Mouse (Mus musculus) layer of hippocampus, adult 18-20 months (tissue): ENCODE results near the gene Anxa5. TPM values are rescaled to one million over a fixed set of nuclear protein-coding genes. Genes with fewer than 3 reads are reported as not detected.

Experiments used
- DNase-seq, 2 experiments: peaks; one replicate each; pipeline ENCODE4 v3.0.0; 2022; ENCODE audit warnings: low spot score in 2 of 2
- microRNA-seq, 2 experiments: library from miRNA; unstranded; fragments of <30 nt; microRNA quantifications; one replicate each; pipeline ENCODE4 v1.2.0; 2021
- total RNA-seq, 2 experiments: library from RNA; stranded (reverse); gene quantifications; 2 replicates each; pipeline ENCODE4 v1.2.3; 2021

The Anxa5 gene
- total RNA-seq, 2 experiments from 2014 or later = 67.0 to 67.5 TPM

GRCm38 (mm10) chr3:36452502-36452901, 23.2 kb downstream of the Anxa5 start:
- no peak for DNase-seq

- no peak for DNase-seq
Observed at GRCm38 (mm10) chr3:36449292-36450165, 26.2 kb downstream of the Anxa5 start.

GRCm38 (mm10) chr3:36446918-36447317, 28.8 kb downstream of the Anxa5 start:
- DNase-seq = no peak

GRCm38 (mm10) chr3:36446506-36446905, 29.2 kb downstream of the Anxa5 start:
- no peak for DNase-seq

GRCm38 (mm10) chr3:36446041-36446440, 29.7 kb downstream of the Anxa5 start:
- DNase-seq = no peak

- DNase-seq = peak in 1 of 2 experiments; percentile 73
Observed at GRCm38 (mm10) chr3:36442426-36442825, 33.3 kb downstream of the Anxa5 start.

GRCm38 (mm10) chr3:36440280-36440679, 35.4 kb downstream of the Anxa5 start:
- no peak for DNase-seq

- DNase-seq = no peak
Observed at GRCm38 (mm10) chr3:36430360-36430759, 45.3 kb downstream of the Anxa5 start.

GRCm38 (mm10) chr3:36427386-36427785, 48.3 kb downstream of the Anxa5 start:
- no peak for DNase-seq

- DNase-seq = no peak
Observed at GRCm38 (mm10) chr3:36409456-36409855, 66.2 kb downstream of the Anxa5 start.

GRCm38 (mm10) chr3:36406967-36407366, 68.7 kb downstream of the Anxa5 start:
- no peak for DNase-seq

GRCm38 (mm10) chr3:36406340-36406739, 69.4 kb downstream of the Anxa5 start:
- peak in 1 of 2 experiments; percentile 38 for DNase-seq

GRCm38 (mm10) chr3:36401900-36402299, 73.8 kb downstream of the Anxa5 start:
- DNase-seq = no peak

GRCm38 (mm10) chr3:36400657-36401056, 75.0 kb downstream of the Anxa5 start:
- DNase-seq = no peak

Small RNAs within 50 kb of the gene (microRNA-seq; reads per million reads assigned to microRNA genes)
- 0 to 0.49 reads per million in 2 experiments for gene Mir7009

Other genes starting within 250 kb of the Anxa5 start
- gene 1810062G17Rik, start within 50 bp of the Anxa5 start, total RNA-seq = not detected
- gene Gm11549, start 45.9 kb upstream of the Anxa5 start, total RNA-seq = 1 to 10 TPM; 2.7 to 3.3 TPM
- gene Exosc9, start 76.7 kb upstream of the Anxa5 start, total RNA-seq = 10 to 100 TPM; 36.8 to 40.9 TPM
- under 1 TPM; 0.54 to 0.74 TPM for gene Ccna2, start 96.3 kb upstream of the Anxa5 start, total RNA-seq
- 10 to 100 TPM; 18.1 to 20.4 TPM for gene Bbs7, start 137.6 kb upstream of the Anxa5 start, total RNA-seq
- 1 to 10 TPM; 5.0 to 6.5 TPM for gene Trpc3, start 214.3 kb upstream of the Anxa5 start, total RNA-seq